Mouse (Mus musculus) G1E-ER4 (cell line): ENCODE measurements around the gene Gdf3. TPM values are rescaled to one million over a fixed set of nuclear protein-coding genes. Genes with fewer than 3 reads are reported as not detected.

Experiments
- GATA1 ChIP-seq: IDR thresholded peaks from one replicate; pipeline ENCODE4 v1.8.0; 2012; ENCODE audit warnings: low read length, inconsistent platforms
- polyA plus RNA-seq: library from polyadenylated mRNA; stranded (reverse); fragments of >175 nt; gene quantifications from 2 replicates; pipeline ENCODE4 v1.2.3, GENCODE M21; 2012

Gene Gdf3
- polyA plus RNA-seq, 1 experiment: not detected

- no peak for TF ChIP-seq GATA1
Measured at GRCm38 (mm10) chr6:122591027-122591758, 18.7 kb downstream of the Gdf3 start.

- TF ChIP-seq GATA1: no peak
Measured at GRCm38 (mm10) chr6:122579086-122579485, 30.8 kb downstream of the Gdf3 start.

GRCm38 (mm10) chr6:122577030-122577429 is 32.9 kb downstream of the Gdf3 start:
- no peak for TF ChIP-seq GATA1

- no peak for TF ChIP-seq GATA1
Measured at GRCm38 (mm10) chr6:122571617-122571959, 38.3 kb downstream of the Gdf3 start.

- TF ChIP-seq GATA1: peak; percentile 11
Measured at GRCm38 (mm10) chr6:122570695-122571616, 38.9 kb downstream of the Gdf3 start.

GRCm38 (mm10) chr6:122569762-122570161 is 40.1 kb downstream of the Gdf3 start:
- no peak for TF ChIP-seq GATA1

GRCm38 (mm10) chr6:122569113-122569512 is 40.8 kb downstream of the Gdf3 start:
- no peak for TF ChIP-seq GATA1

GRCm38 (mm10) chr6:122565070-122565784 is 44.7 kb downstream of the Gdf3 start:
- no peak for TF ChIP-seq GATA1

- no peak for TF ChIP-seq GATA1
Measured at GRCm38 (mm10) chr6:122562463-122562862, 47.4 kb downstream of the Gdf3 start.

- no peak for TF ChIP-seq GATA1
Measured at GRCm38 (mm10) chr6:122561005-122561404, 48.9 kb downstream of the Gdf3 start.

- no peak for TF ChIP-seq GATA1
Measured at GRCm38 (mm10) chr6:122560427-122560826, 49.5 kb downstream of the Gdf3 start.

- no peak for TF ChIP-seq GATA1
Measured at GRCm38 (mm10) chr6:122556959-122557561, 52.8 kb downstream of the Gdf3 start.

Other genes starting within 250 kb of the Gdf3 start
- gene Rimklb, start 111.3 kb downstream of the Gdf3 start, polyA plus RNA-seq: 0.02 TPM in 1 of 2 replicates, not detected in the other
- not detected in 2 replicates for gene Mfap5, start 104.2 kb downstream of the Gdf3 start, polyA plus RNA-seq
- not detected in 2 replicates for gene Aicda, start 56.3 kb downstream of the Gdf3 start, polyA plus RNA-seq
- gene Apobec1, start 7.6 kb downstream of the Gdf3 start, polyA plus RNA-seq: 0.23 and 0.41 TPM in 2 replicates
- gene Dppa3, start 16.3 kb upstream of the Gdf3 start, polyA plus RNA-seq: not detected in 2 replicates
- gene Nanog, start 97.4 kb upstream of the Gdf3 start, polyA plus RNA-seq: not detected in 2 replicates
- 34.8 and 40.7 TPM in 2 replicates for gene Slc2a3, start 191.6 kb upstream of the Gdf3 start, polyA plus RNA-seq
- gene Foxj2, start 209.8 kb upstream of the Gdf3 start, polyA plus RNA-seq: 14.9 and 18.7 TPM in 2 replicates
- gene C3ar1, start 246.1 kb upstream of the Gdf3 start, polyA plus RNA-seq: 0.01 TPM in 1 of 2 replicates, not detected in the other